Mouse (Mus musculus): ENCODE measurements at regions not wholly inside any gene's neighbourhood (a gene's known extent, or its start where the extent isn't known, plus 50 kb on each side); places are given as distances from the start of the nearest gene placed in this dataset.

GRCm38 (mm10) chr7:88954978-88955377 lies 449.0 kb downstream of the Tmem135 start:
- DNase-seq, result no peak

GRCm38 (mm10) chr7:88945338-88945737 lies 458.7 kb downstream of the Tmem135 start:
- DNase-seq, result no peak

GRCm38 (mm10) chr7:88944936-88945335 lies 459.1 kb downstream of the Tmem135 start:
- DNase-seq, result no peak

GRCm38 (mm10) chr7:88941246-88941910 lies 462.6 kb downstream of the Tmem135 start:
- DNase-seq, result no peak

GRCm38 (mm10) chr7:88940196-88940595 lies 463.8 kb downstream of the Tmem135 start:
- DNase-seq, result no peak

- DNase-seq, result no peak
These were observed 475.7 kb downstream of the Tmem135 start for GRCm38 (mm10) chr7:88928245-88928795.

Data from heart, postnatal 4 days (tissue).